Comparison of ENCODE assay signal across 22 mouse cellular contexts in the genomic region with DNA sequence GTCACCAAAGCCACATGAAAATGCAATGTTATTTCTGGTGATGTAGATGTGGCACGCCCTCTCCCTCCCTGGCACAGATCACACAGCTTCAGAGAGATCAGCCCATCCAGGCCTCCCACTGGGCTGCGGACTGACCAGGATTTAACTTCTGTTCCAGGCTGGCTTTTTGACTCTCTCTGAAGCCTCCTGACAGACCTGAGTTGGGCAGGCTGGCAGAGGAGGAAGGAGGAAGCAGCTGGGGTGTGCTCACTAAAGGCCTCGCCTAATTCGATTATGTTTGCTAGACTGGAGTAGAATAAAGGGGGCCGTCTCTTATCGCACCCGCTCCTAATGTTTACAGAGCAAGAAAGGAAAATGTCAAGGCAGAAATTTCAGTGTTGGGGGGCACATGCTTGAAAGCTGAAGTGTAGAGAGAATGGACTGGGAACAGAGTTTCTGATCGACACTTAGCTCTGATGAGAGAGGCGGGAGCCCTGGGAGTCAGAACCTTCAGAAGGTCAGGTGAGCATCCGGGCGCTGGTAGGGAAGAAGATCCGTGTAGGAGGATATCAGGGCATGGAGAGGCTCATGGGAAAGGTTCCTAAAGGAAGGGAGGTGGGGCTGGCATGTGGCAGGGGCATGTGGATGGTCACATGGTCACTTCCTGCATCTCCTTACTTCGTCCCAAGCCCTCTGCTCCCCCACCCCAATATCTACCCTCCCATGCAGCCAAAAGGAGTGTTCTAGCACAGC. TPM values are rescaled to one million over a fixed set of nuclear protein-coding genes. Genes with fewer than 3 reads are reported as not detected.
DNase-seq lines count a peak whose midpoint lies in the region; ATAC-seq and TF ChIP-seq lines count a peak whose summit lies in the region.
"Had no signal": no experiment of that assay in that cellular context is flagged by ENCODE, and none has a peak within 500 bp of the region (broad histone marks: within the 10 kb centered on the region; RNA-seq: fewer than 3 reads in every experiment).

No protein-coding gene starts in this region.

- H3K4me2 ChIP-seq in stomach, embryonic 14.5 days (replicated peaks; ENCODE audit: low read depth, low read length), result no peak overlapping the region
- H3K4me2 ChIP-seq in stomach, postnatal 0 days (replicated peaks; ENCODE audit: low read depth), result no peak overlapping the region
- no peak overlapping the region for H3K4me2 ChIP-seq in hindbrain, embryonic 11.5 days (replicated peaks; ENCODE audit: low read depth, low read length)
- H3K4me2 ChIP-seq: embryonic facial prominence, embryonic 12.5 days; heart, embryonic 11.5 days; limb, embryonic 13.5 days; stomach, embryonic 15.5 days had no signal

- no peaks in the 10 kb centered on the region for H3K4me1 ChIP-seq in stomach, embryonic 14.5 days (ENCODE audit: control insufficient read depth, insufficient read depth, low read length)
- no peaks in the 10 kb centered on the region for H3K4me1 ChIP-seq in stomach, postnatal 0 days (replicated peaks; ENCODE audit: control insufficient read depth, insufficient read depth)
- H3K4me1 ChIP-seq in hindbrain, embryonic 11.5 days (replicated peaks; ENCODE audit: control insufficient read depth, insufficient read depth, low read length), result peaks cover 6% of the 10 kb centered on the region
- H3K4me1 ChIP-seq in thymus, adult 2 months (replicated peaks; ENCODE audit: control insufficient read depth, insufficient read depth, low read length), result no peaks in the 10 kb centered on the region
- H3K4me1 ChIP-seq: embryonic facial prominence, embryonic 12.5 days; limb, embryonic 13.5 days; stomach, embryonic 15.5 days had no signal

- no peaks in the 10 kb centered on the region for H3K27me3 ChIP-seq in stomach, embryonic 14.5 days (ENCODE audit: control insufficient read depth, insufficient read depth, low read length)
- H3K27me3 ChIP-seq in stomach, postnatal 0 days (ENCODE audit: control insufficient read depth, insufficient read depth, low read length), result no peaks in the 10 kb centered on the region
- H3K27me3 ChIP-seq in hindbrain, embryonic 11.5 days (ENCODE audit: control insufficient read depth, insufficient read depth, low read length), result no peaks in the 10 kb centered on the region
- no peaks in the 10 kb centered on the region for H3K27me3 ChIP-seq in thymus, adult 2 months (ENCODE audit: control insufficient read depth, insufficient read depth, low read length)
- H3K27me3 ChIP-seq: embryonic facial prominence, embryonic 12.5 days; limb, embryonic 13.5 days; stomach, embryonic 15.5 days had no signal

- no peak for TF ChIP-seq EP300 in stomach, postnatal 0 days (optimal IDR thresholded peaks at IDR 0.05)

- no peaks in the 10 kb centered on the region for H3K9me3 ChIP-seq in stomach, embryonic 14.5 days (ENCODE audit: control insufficient read depth, low read depth, low read length)
- H3K9me3 ChIP-seq in stomach, postnatal 0 days (ENCODE audit: control insufficient read depth, low read length), result no peaks in the 10 kb centered on the region
- no peaks in the 10 kb centered on the region for H3K9me3 ChIP-seq in hindbrain, embryonic 11.5 days (ENCODE audit: control insufficient read depth, low read length)
- H3K9me3 ChIP-seq: embryonic facial prominence, embryonic 12.5 days; limb, embryonic 13.5 days; stomach, embryonic 15.5 days had no signal

- H3K27ac ChIP-seq in stomach, embryonic 14.5 days (ENCODE audit: low read length), result no peak overlapping the region
- no peak overlapping the region for H3K27ac ChIP-seq in stomach, postnatal 0 days (replicated peaks)
- H3K27ac ChIP-seq in hindbrain, embryonic 11.5 days (ENCODE audit: low read depth, low read length), result peak overlapping the region; percentile 51; the same call in 1 of the 2 replicates
- H3K27ac ChIP-seq in thymus, adult 2 months (ENCODE audit: control insufficient read depth, insufficient read depth, low read length), result no peak overlapping the region
- H3K27ac ChIP-seq: embryonic facial prominence, embryonic 12.5 days; left cerebral cortex, adult 2 months; limb, embryonic 13.5 days; stomach, embryonic 15.5 days had no signal

- TF ChIP-seq POLR2A in thymus, adult 2 months (IDR thresholded peaks at IDR 0.05; ENCODE audit: control insufficient read depth, extremely low read depth, insufficient read depth, low read length, poor library complexity), result no peak

- H3K9ac ChIP-seq in stomach, embryonic 14.5 days (replicated peaks; ENCODE audit: low read depth, low read length), result no peak overlapping the region
- no peak overlapping the region for H3K9ac ChIP-seq in stomach, postnatal 0 days (ENCODE audit: low read length)
- no peak overlapping the region for H3K9ac ChIP-seq in hindbrain, embryonic 11.5 days (ENCODE audit: low read depth, low read length)
- H3K9ac ChIP-seq: embryonic facial prominence, embryonic 12.5 days; limb, embryonic 13.5 days; stomach, embryonic 15.5 days had no signal

- 58% methylated on average over 13 of the region's 13 CpGs for WGBS in stomach, embryonic 14.5 days
- 49% methylated on average over 13 of the region's 13 CpGs for WGBS in stomach, postnatal 0 days
- 38% methylated on average over 13 of the region's 13 CpGs for WGBS in hindbrain, embryonic 11.5 days
- 71% methylated on average over 13 of the region's 13 CpGs for WGBS in thymus, adult 2 months

- no peak for TF ChIP-seq CTCF in stomach, postnatal 0 days (IDR thresholded peaks at IDR 0.05; ENCODE audit: low read depth)
- no peak for TF ChIP-seq CTCF in thymus, adult 2 months (IDR thresholded peaks at IDR 0.05; ENCODE audit: borderline replicate concordance, control insufficient read depth, extremely low read depth, insufficient read depth, low read length, poor library complexity)

- no peak overlapping the region for H3K4me3 ChIP-seq in stomach, embryonic 14.5 days (ENCODE audit: low read depth, low read length)
- no peak overlapping the region for H3K4me3 ChIP-seq in stomach, postnatal 0 days (ENCODE audit: low read depth, low read length)
- no peak overlapping the region for H3K4me3 ChIP-seq in hindbrain, embryonic 11.5 days (ENCODE audit: low read depth, low read length)
- H3K4me3 ChIP-seq in thymus, adult 2 months (ENCODE audit: control insufficient read depth, insufficient read depth, low read length), result no peak overlapping the region
- H3K4me3 ChIP-seq: embryonic facial prominence, embryonic 12.5 days; left cerebral cortex, adult 2 months; limb, embryonic 13.5 days; stomach, embryonic 15.5 days had no signal

- ATAC-seq in stomach, embryonic 14.5 days (ENCODE audit: insufficient number of reproducible peaks, insufficient read depth, low FRiP score, low read depth), result peak; percentile 42; the same call in 1 of the 2 replicates
- ATAC-seq in stomach, postnatal 0 days (ENCODE audit: low FRiP score, low TSS enrichment), result no peak
- ATAC-seq in hindbrain, embryonic 11.5 days (ENCODE audit: low FRiP score), result peak; percentile 71
- ATAC-seq in megakaryocyte-erythroid progenitor cell, adult 5-6 weeks (replicated peaks; ENCODE audit: low FRiP score, low TSS enrichment, poor library complexity, severe bottlenecking), result no peak
- ATAC-seq: CD4-positive, CD25-positive, alpha-beta regulatory T cell, adult 4 months had no signal

- DNase-seq in stomach, postnatal 0 days (ENCODE audit: low spot score), result no peak
- peak; percentile 74 for DNase-seq in cerebellum, adult 9-11 months
- peak; percentile 60 for DNase-seq in hindbrain, embryonic 11.5 days (ENCODE audit: low spot score)
- DNase-seq in retina, postnatal 1 day, result peak; percentile 85
- DNase-seq in thymus, adult 2 months, result no peak
- no peak for DNase-seq in adrenal gland, postnatal 25 days
- DNase-seq: heart, postnatal 4 days; kidney, adult 2 months; lung, postnatal 36 days; right cerebral cortex, postnatal 4 days; thymus, postnatal 25 days had no signal

- H3K36me3 ChIP-seq in stomach, embryonic 14.5 days (ENCODE audit: control insufficient read depth, insufficient read depth, low read length), result no peaks in the 10 kb centered on the region
- no peaks in the 10 kb centered on the region for H3K36me3 ChIP-seq in stomach, postnatal 0 days (ENCODE audit: control insufficient read depth, insufficient read depth, low read length)
- no peaks in the 10 kb centered on the region for H3K36me3 ChIP-seq in hindbrain, embryonic 11.5 days (ENCODE audit: control insufficient read depth, insufficient read depth, low read length)
- no peaks in the 10 kb centered on the region for H3K36me3 ChIP-seq in thymus, adult 2 months (ENCODE audit: control insufficient read depth, insufficient read depth, low read length)
- H3K36me3 ChIP-seq: embryonic facial prominence, embryonic 12.5 days; limb, embryonic 13.5 days; stomach, embryonic 15.5 days had no signal

RNA-seq across cellular contexts. Expression of a gene that starts 36.8 kb away (rescaled TPM):
- 0.06 and 0.15 TPM in 2 replicates for polyA plus RNA-seq in stomach, embryonic 14.5 days (2014; fragmentation: Nextera tagmentation; extraction: Ambion mirVana)
- 0.02 and 0.05 TPM in 2 replicates for polyA plus RNA-seq in stomach, postnatal 0 days (2015; fragmentation: Nextera tagmentation; extraction: Ambion mirVana)
- 1.8 and 2.4 TPM in 2 replicates for polyA plus RNA-seq in hindbrain, embryonic 11.5 days (2014; fragmentation: Nextera tagmentation; extraction: Ambion mirVana)
- total RNA-seq in megakaryocyte-erythroid progenitor cell, adult 5-6 weeks (2014; fragmentation: Nextera tagmentation), result not detected in 2 replicates
- not detected in 2 replicates for total RNA-seq in megakaryocyte-erythroid progenitor cell, adult 5-6 weeks (2017)
- polyA plus RNA-seq in thymus, adult 2 months (2012; rRNA removed), result not detected in 2 replicates
- total RNA-seq in adrenal gland, postnatal 25 days (2021), result 0.36 and 0.43 TPM in 2 replicates
- total RNA-seq: gastrocnemius, adult 18-20 months; heart, postnatal 4 days; monocyte, adult 5-6 weeks had no signal
- polyA plus RNA-seq: CD4-positive, CD25-positive, alpha-beta regulatory T cell, adult 4 months; limb, embryonic 13.5 days; liver, embryonic 16.5 days had no signal

Comparison
In these comparisons a context has a peak if more than half of its experiments do, and no peak if none do; other contexts are left out.
1. ATAC-seq: peak in stomach, embryonic 14.5 days (single experiment) and hindbrain, embryonic 11.5 days (single experiment); none in stomach, postnatal 0 days (single experiment) and megakaryocyte-erythroid progenitor cell, adult 5-6 weeks (single experiment).
2. DNase-seq: peak in cerebellum, adult 9-11 months (single experiment), hindbrain, embryonic 11.5 days (single experiment) and retina, postnatal 1 day (single experiment); none in stomach, postnatal 0 days (single experiment), thymus, adult 2 months (single experiment) and adrenal gland, postnatal 25 days (single experiment).